Mouse (Mus musculus) cortical plate, adult 2 months (tissue): ENCODE data around the gene Plac8.

Experiments
- CTCF ChIP-seq: fragments of 200-500 bp; IDR thresholded peaks from 2 replicates; pipeline ENCODE4 v1.5.1; 2011; ENCODE audit warnings: mild to moderate bottlenecking, control low read depth, low read length; ENCODE audit not compliant: insufficient read depth; ENCODE audit errors: extremely low read depth
- POLR2A ChIP-seq: fragments of 200-500 bp; IDR thresholded peaks from 2 replicates; pipeline ENCODE4 v1.6.1; 2011; ENCODE audit warnings: mild to moderate bottlenecking, low read length, control low read depth; ENCODE audit not compliant: insufficient read depth; ENCODE audit errors: extremely low read depth

GRCm38 (mm10) chr5:100567258-100568032, 4.6 kb downstream of the Plac8 start:
- TF ChIP-seq CTCF (no peak), POLR2A (no peak)
